Mouse (Mus musculus) hindbrain, embryonic 11.5 days (tissue): Measurements from ENCODE around the gene Macrod2. TPM values are rescaled to one million over a fixed set of nuclear protein-coding genes. Genes with fewer than 3 reads are reported as not detected.

ENCODE experiments used
- ATAC-seq: fragments of 200-750 bp; cut with Nextera tagmentation; 2 replicates; pipeline ENCODE4 v1.8.0; 2017; ENCODE audit warnings: mild to moderate bottlenecking, moderate TSS enrichment, moderate library complexity; ENCODE audit not compliant: low FRiP score
- DNase-seq: peaks from one replicate; pipeline ENCODE4 v3.0.0-alpha.2; 2015; ENCODE audit warnings: low spot score
- H3K27ac ChIP-seq: fragments of 300-500 bp; sonication (generic); 2 replicates; pipeline ENCODE4 v1.5.1; 2014; ENCODE audit warnings: mild to moderate bottlenecking, low read depth, low read length
- H3K27me3 ChIP-seq: fragments of 300-500 bp; sonication (generic); 2 replicates; pipeline ENCODE4 v1.6.1; 2014; ENCODE audit warnings: mild to moderate bottlenecking, low read length, moderate library complexity, mixed read lengths; ENCODE audit not compliant: control insufficient read depth, insufficient read depth
- H3K36me3 ChIP-seq: fragments of 300-500 bp; sonication (generic); 2 replicates; pipeline ENCODE4 v1.6.1; 2014; ENCODE audit warnings: mild to moderate bottlenecking, low read length, moderate library complexity, mixed read lengths; ENCODE audit not compliant: control insufficient read depth, insufficient read depth
- H3K4me1 ChIP-seq: fragments of 300-500 bp; sonication (generic); replicated peaks from 2 replicates; pipeline ENCODE4 v1.6.1; 2014; ENCODE audit warnings: low read length, mixed read lengths; ENCODE audit not compliant: control insufficient read depth, insufficient read depth
- H3K4me2 ChIP-seq: fragments of 300-500 bp; sonication (generic); replicated peaks from 2 replicates; pipeline ENCODE4 v1.6.1; 2014; ENCODE audit warnings: mild to moderate bottlenecking, low read depth, low read length
- H3K4me3 ChIP-seq: fragments of 300-500 bp; sonication (generic); 2 replicates; pipeline ENCODE4 v1.5.1; 2014; ENCODE audit warnings: low read depth, low read length
- H3K9ac ChIP-seq: fragments of 300-500 bp; sonication (generic); 2 replicates; pipeline ENCODE4 v1.6.1; 2014; ENCODE audit warnings: low read depth, low read length
- H3K9me3 ChIP-seq: fragments of 300-500 bp; sonication (generic); 2 replicates; pipeline ENCODE4 v1.6.1; 2016; ENCODE audit warnings: low read length; ENCODE audit not compliant: control insufficient read depth
- WGBS: fragments of 180-500 bp; shearing (Covaris S2); extraction: QIAGEN DNeasy Blood & Tissue Kit; methylation state at CpG from one replicate; pipeline ENCODE4 v1.1.7; 2014; 5-methylcytosine and 5-hydroxymethylcytosine counted together
- polyA plus RNA-seq: library from polyadenylated mRNA; unstranded; fragments of >200 nt; fragmentation: Nextera tagmentation; extraction: Ambion mirVana; gene quantifications from 2 replicates; pipeline ENCODE4 v1.2.1, GENCODE M21; 2014

Macrod2 gene
- polyA plus RNA-seq, 1 experiment from 2014 or later, result 42.5 TPM

GRCm38 (mm10) chr2:140905331-140905730 lies 510.2 kb downstream of the Macrod2 start:
- H3K4me2 ChIP-seq, result no peak overlapping the region
- H3K4me1 ChIP-seq, result no peaks in the 10 kb centered on the region
- H3K27ac ChIP-seq, result no peak overlapping the region
- no peak overlapping the region for H3K4me3 ChIP-seq
- H3K27me3 ChIP-seq, result no peaks in the 10 kb centered on the region
- WGBS, result 65% methylated on average over 4 of the region's 4 CpGs
- DNase-seq (no peak), ATAC-seq (no peak)
- H3K36me3 ChIP-seq, result no peaks in the 10 kb centered on the region
- H3K9me3 ChIP-seq, result no peaks in the 10 kb centered on the region
- no peak overlapping the region for H3K9ac ChIP-seq

GRCm38 (mm10) chr2:140906123-140906522 lies 511.0 kb downstream of the Macrod2 start:
- no peak for ATAC-seq
- DNase-seq, result no peak
- H3K36me3 ChIP-seq, result no peaks in the 10 kb centered on the region
- no peak overlapping the region for H3K4me3 ChIP-seq
- H3K9me3 ChIP-seq, result no peaks in the 10 kb centered on the region
- H3K9ac ChIP-seq, result no peak overlapping the region
- WGBS, result 44% methylated on average over 3 of the region's 3 CpGs
- H3K27me3 ChIP-seq, result no peaks in the 10 kb centered on the region
- no peak overlapping the region for H3K27ac ChIP-seq
- no peak overlapping the region for H3K4me2 ChIP-seq
- H3K4me1 ChIP-seq, result no peaks in the 10 kb centered on the region

GRCm38 (mm10) chr2:140911463-140911862 lies 516.4 kb downstream of the Macrod2 start:
- Histone ChIP-seq H3K9ac (no peak overlapping the region), H3K27me3 (no peaks in the 10 kb centered on the region), H3K9me3 (no peaks in the 10 kb centered on the region), H3K4me2 (no peak overlapping the region), H3K27ac (no peak overlapping the region), H3K36me3 (no peaks in the 10 kb centered on the region), H3K4me1 (no peaks in the 10 kb centered on the region), H3K4me3 (no peak overlapping the region)
- ATAC-seq (no peak), DNase-seq (no peak)
- 83% methylated on average over 6 of the region's 6 CpGs for WGBS

DNA sequence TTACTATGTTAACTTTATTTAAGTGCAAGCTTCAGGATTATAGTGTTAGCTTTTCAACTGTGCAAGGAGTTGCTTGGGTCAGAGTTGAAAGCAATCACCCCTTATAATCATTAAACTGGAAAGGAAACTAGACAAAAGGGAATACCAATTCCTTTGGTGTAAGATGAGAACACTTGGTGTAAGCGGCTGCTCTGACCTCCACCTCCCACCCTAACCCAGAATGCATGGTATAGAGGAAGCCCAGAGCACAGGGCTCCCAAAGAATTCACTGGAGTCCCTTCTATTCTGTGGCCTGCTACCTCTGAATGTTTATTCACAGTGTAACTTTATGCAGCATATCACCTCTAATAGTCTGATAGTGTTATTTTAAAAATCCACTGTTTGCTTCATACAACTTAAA lies 517.1 kb downstream of the Macrod2 start:
- DNase-seq, result no peak
- Histone ChIP-seq H3K4me2 (no peak overlapping the region), H3K9ac (no peak overlapping the region), H3K36me3 (no peaks in the 10 kb centered on the region), H3K4me3 (no peak overlapping the region), H3K27ac (no peak overlapping the region), H3K4me1 (no peaks in the 10 kb centered on the region), H3K9me3 (no peaks in the 10 kb centered on the region), H3K27me3 (no peaks in the 10 kb centered on the region)
- WGBS, result 19% methylated on average over 1 of the region's 1 CpGs
- no peak for ATAC-seq

DNA sequence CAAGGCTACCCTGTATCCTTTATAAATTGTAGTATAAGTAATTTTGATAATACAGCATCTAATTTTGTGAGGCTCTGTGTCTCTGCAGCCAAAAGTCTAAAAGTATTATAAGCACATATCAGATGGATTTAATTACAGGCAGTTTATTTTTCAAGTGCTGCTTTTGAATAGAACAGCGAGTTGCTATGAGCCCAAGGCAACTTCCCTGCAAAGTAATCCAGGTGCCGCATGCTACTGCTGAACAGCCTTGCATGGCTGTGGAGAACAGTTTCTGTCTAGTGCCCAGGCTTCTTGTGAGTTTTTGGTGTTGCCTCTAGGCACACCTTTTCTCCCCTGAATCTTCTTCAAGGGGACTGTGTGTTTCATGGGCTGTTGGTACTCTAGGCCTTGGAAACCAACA lies 517.8 kb downstream of the Macrod2 start:
- no peak for ATAC-seq
- no peak for DNase-seq
- no peak overlapping the region for H3K4me2 ChIP-seq
- H3K36me3 ChIP-seq, result no peaks in the 10 kb centered on the region
- no peaks in the 10 kb centered on the region for H3K9me3 ChIP-seq
- H3K4me3 ChIP-seq, result no peak overlapping the region
- H3K27me3 ChIP-seq, result no peaks in the 10 kb centered on the region
- H3K4me1 ChIP-seq, result no peaks in the 10 kb centered on the region
- 78% methylated on average over 2 of the region's 2 CpGs for WGBS
- H3K27ac ChIP-seq, result no peak overlapping the region
- no peak overlapping the region for H3K9ac ChIP-seq

DNA sequence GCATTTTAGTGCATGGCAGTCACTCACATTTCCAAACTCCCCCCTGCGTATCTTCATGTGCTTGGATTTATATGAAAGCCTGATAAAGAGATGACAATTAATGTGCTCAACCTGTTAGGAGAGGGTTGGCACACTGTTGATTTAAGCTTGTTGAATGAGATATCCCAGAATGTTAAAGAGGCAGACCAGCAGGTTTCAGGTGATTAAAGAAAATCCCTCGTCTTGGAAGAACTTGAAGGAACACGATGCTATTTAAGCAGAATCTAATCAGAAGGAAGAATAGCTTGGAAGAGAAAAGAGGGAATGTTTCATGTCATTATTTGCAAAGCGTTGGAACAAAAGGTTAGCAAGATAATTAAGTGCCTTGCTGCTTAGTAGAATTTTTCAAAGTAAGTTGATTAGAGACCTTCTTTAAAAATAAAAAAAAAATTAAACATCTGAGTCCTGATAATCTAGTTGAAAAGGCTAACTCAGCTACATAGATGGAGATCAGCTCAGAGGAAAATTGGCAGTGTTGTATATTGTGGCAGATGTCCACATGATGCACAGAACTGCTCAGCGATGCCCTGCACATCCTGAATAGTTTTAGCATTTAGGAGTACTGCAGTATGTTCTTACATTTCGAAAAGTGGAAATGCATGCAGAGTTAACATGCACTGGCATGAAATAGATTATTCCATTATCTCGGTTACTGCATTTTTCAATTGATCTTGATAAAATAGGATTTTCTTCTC lies 518.7 kb downstream of the Macrod2 start:
- no peaks in the 10 kb centered on the region for H3K27me3 ChIP-seq
- 80% methylated on average over 7 of the region's 7 CpGs for WGBS
- no peak overlapping the region for H3K27ac ChIP-seq
- no peak overlapping the region for H3K9ac ChIP-seq
- no peak overlapping the region for H3K4me3 ChIP-seq
- H3K4me2 ChIP-seq, result no peak overlapping the region
- H3K4me1 ChIP-seq, result no peaks in the 10 kb centered on the region
- H3K9me3 ChIP-seq, result no peaks in the 10 kb centered on the region
- no peaks in the 10 kb centered on the region for H3K36me3 ChIP-seq
- ATAC-seq (no peak), DNase-seq (no peak)

- no peak for ATAC-seq
Measured at GRCm38 (mm10) chr2:140926922-140927321, 531.8 kb downstream of the Macrod2 start.

GRCm38 (mm10) chr2:140934483-140934882 lies 539.4 kb downstream of the Macrod2 start:
- Histone ChIP-seq H3K4me3 (no peak overlapping the region), H3K36me3 (no peaks in the 10 kb centered on the region), H3K4me1 (no peaks in the 10 kb centered on the region), H3K9ac (no peak overlapping the region), H3K4me2 (no peak overlapping the region), H3K9me3 (no peaks in the 10 kb centered on the region), H3K27me3 (no peaks in the 10 kb centered on the region), H3K27ac (no peak overlapping the region)
- ATAC-seq (no peak), DNase-seq (no peak)
- WGBS, result 80% methylated on average over 1 of the region's 1 CpGs

More at GRCm38 (mm10) chr2:140926922-140927321, 531.8 kb downstream of the Macrod2 start:
- Histone ChIP-seq H3K4me1 (no peaks in the 10 kb centered on the region), H3K9me3 (no peaks in the 10 kb centered on the region), H3K4me3 (no peak overlapping the region), H3K9ac (no peak overlapping the region), H3K36me3 (no peaks in the 10 kb centered on the region), H3K27me3 (no peaks in the 10 kb centered on the region), H3K27ac (no peak overlapping the region), H3K4me2 (no peak overlapping the region)
- peak; percentile 50 for DNase-seq

GRCm38 (mm10) chr2:140949461-140949860 lies 554.4 kb downstream of the Macrod2 start:
- ATAC-seq, result no peak
- Histone ChIP-seq H3K4me2 (no peak overlapping the region), H3K9ac (no peak overlapping the region), H3K4me1 (no peaks in the 10 kb centered on the region), H3K4me3 (no peak overlapping the region), H3K27ac (no peak overlapping the region), H3K9me3 (no peaks in the 10 kb centered on the region), H3K27me3 (no peaks in the 10 kb centered on the region), H3K36me3 (no peaks in the 10 kb centered on the region)
- no peak for DNase-seq
- 95% methylated on average over 3 of the region's 3 CpGs for WGBS
